Mouse (Mus musculus): ENCODE data around the gene Slc35b1.

Gene Slc35b1

DNA sequence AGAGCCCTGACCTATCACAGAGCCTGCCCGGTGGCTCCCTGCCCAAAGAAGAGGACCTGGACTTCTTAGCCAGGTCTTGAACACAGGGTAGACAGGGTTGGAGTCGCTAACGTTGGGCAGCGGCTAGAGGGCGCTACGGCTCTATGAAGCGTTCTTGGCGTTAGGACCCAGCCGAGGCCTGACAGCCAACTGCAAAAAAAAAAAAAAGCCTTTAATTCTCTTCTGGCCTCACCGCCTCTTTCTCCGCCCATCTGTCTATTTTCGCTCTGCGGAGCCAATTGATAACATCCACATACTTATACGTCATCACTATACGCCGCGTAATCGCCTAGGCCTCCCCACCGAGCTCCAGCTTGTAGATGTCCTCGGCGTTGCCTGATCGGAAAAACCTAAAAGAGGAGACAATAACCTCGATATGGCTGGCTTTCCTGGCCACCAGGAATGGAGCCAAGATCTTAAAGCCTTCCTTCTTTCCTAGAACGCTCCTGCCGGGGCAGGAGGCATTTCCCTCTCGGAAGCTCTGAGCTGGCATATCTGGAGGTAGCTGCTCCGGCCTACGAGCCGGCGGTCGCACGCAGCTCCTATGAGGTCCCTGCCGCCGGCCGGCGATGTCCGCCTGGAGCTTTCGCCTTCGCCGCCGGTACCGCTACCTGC lies at the start of gene Slc35b1:
Gene Slc35b1 (plus strand): TSS at position 374 of the 654 bp plus-strand sequence.
- DNase-seq (ENCODE audit: low spot score in 2 of 2) = peak; percentile 74 to 88

DNA sequence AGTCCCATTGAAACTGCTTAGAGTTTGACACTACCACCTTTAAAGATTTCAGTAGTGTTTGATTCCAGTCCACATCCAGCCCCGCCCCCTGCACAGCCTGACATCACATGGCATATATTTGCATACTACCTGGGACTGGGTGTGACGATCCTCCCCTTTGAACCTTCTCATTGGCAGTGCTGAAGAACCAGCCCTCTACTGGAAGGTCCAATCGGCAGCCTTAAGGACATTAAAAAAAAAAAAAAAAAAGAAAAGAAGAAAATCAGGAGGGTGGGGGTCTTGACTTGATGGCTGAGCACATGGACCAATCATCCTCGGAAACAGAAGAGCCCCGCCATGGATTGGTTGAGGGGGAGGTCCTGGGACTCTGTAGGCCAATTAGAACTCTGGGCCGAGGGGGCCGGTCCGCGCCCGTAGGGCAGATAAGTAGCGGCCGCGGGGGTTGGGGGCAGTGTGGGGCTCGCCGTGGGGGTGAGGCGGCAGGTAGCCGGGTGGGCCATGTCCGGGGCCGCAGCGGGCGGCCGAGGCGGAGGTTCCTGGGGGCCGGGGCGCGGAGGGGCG lies 47.8 kb upstream of the Slc35b1 start, which contains the start of gene Fam117a:
Gene Fam117a (plus strand): TSS at position 451 of the 561 bp plus-strand sequence.
- peak; percentile 79 to 81 for DNase-seq (ENCODE audit: low spot score in 2 of 2)

DNA sequence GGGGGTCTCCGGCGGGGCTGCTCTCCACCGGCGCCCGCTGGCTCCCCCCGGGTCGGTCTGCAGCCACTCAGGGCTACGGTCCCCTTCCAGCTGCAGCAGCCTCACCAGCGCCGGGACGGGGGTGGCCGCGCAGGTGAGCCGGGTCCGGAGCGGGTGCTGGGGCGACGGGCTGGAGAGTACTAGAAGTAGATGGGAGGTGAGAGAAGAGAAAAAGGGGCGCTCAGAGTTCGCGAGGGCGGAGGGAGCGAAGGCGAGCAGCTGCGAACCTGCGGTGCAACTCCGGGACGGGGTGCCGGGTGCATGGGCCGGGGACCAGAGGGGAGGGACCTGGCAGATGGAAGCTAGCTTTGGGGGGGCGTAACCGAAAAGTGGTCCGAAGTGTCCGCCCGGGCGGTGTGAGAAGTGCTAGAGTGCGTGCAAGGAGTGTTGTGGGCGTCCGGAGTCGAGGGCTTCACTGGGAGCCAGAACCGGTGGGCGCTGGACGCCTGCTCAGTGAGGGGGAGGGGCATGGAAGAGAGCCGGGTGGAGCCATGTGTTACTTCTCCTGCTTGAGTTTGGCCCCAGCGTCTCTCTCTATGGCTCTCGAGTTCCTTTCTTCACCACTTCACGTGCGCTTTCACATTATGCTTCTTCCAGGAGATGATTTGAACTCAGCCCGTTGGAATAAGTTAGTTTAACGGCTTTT lies 47.2 kb upstream of the Slc35b1 start:
- peak; percentile 55 to 58 for DNase-seq (ENCODE audit: low spot score in 2 of 2)

DNA sequence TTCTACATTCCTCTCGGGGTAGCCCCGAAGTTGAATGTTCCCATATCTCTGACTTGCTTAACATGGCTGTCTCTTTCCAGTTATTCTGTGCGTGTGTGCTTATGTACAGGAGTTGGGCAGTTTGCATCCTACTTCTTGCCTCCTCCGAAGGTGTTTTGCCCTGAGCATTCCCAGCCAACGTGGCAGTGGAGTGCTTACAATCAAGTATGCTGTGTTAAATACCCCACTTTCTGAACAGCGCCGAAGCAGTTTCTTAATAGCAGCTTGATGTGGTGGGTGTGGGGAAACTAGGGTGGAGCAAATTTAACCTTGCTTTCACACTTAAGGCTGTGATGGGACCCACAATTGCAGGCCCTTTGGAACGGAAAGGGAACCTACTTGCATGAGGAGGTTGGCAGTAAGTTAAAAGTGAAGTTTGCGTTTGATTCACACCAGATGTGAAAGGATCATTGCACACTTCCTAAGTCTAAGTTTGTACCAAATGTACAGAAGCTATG lies 46.6 kb upstream of the Slc35b1 start:
- no peak for DNase-seq (ENCODE audit: low spot score in 2 of 2)

DNA sequence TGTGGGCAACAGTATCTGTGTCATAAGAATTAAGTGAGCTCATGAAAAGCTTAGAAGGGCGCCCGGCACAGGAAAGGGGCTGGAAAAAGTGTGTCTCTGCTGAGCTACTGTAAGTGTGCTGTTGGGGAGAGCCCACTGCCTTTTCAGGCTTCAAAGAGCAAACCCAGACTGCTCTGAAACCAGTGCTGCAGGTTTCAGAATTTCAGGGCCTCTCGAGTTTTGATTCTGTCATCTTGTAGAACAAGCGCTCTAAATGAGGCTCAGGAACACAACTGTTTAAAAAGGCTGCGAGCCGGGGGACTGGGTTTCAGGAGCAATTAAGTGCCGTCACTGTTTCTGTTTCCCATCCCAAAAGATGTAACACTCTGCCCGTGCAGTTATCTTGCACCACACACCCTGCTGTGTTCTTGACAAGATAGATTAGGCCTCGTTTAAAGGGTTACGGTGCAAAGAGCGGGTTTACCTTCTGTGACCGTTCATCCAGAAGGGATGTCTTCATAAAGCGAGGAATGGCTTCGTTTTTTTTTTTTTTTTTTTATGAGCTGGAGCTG lies 44.9 kb upstream of the Slc35b1 start:
- DNase-seq (ENCODE audit: low spot score in 2 of 2) = peak; percentile 39 to 60

DNA sequence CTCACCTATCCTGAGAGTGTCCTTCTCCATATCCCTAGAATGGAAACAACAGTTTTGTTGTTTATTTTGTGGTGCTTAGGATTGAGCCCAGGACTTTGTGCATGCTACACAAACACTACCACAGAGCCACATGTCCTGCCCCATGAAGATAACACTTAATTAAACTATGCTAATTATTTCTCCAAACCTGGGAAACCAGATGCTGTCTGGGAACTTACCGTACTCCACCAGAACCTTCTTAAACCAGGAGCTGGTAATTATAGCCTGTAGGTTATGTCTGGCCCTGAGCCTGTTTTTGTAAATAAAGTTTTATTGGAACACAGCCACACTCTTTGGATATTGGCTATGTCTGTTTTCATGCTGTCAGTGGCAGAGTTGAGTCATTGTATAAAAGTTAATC lies 44.2 kb upstream of the Slc35b1 start:
- DNase-seq (ENCODE audit: low spot score in 2 of 2) = no peak

DNA sequence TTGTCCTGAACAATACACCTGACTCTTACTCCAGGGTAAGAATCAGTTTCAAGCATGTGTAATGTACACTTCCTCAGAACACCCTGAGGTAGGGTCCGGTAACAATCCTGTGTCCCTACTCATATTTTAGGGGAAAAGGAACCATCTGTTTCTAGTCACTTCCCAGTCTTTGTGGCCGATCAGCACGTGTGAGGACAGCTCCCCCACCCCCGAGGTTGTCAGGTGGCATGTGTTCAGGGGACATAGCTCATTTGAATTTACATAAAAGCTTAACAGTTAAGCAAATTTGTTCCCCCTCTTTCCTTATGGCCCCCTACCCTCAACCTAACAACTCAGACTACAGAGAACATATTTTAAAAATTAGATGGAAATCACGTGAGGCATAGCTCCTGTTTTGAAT lies 43.8 kb upstream of the Slc35b1 start:
- no peak for DNase-seq (ENCODE audit: low spot score in 2 of 2)

DNA sequence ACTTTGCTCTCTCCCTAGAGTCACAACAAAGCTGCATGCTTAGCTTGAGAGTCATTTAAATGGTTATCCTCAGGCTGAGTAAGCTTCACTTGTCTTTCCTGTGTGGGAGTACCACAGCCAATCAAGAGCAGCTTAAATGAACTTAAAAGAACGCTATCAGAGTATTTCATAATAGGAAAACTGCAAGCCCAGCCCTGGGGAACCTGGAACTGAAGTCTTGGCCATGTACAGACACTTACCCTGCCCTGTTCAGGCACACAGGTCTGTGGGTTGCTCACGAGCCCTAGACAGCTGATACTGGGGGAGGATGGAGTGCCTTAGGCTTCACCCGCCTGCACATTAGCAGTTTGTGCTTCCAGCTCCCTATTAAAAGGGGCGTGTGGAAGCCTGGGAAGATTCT lies 41.3 kb upstream of the Slc35b1 start:
- DNase-seq (ENCODE audit: low spot score in 2 of 2) = no peak

DNA sequence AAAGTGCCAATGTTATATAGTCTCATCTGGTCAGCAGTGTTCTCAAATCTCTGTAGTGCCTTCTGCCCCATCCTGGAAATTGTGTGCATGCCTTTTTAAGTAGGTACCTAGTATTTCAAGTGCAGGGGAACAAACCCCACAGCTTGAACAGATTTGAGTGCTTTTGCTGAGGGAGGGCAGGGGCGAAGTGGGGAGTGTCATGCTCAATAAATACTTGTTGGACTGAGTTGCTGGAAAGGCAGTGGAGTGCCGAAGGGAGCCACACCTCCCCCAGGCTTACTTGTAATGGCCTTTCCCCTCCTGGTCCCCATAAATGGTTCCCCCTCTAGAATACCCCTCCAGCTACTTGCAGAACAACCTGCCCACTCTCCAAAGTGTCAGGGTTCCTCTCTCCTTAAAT lies 40.3 kb upstream of the Slc35b1 start:
- DNase-seq (ENCODE audit: low spot score in 2 of 2) = no peak

DNA sequence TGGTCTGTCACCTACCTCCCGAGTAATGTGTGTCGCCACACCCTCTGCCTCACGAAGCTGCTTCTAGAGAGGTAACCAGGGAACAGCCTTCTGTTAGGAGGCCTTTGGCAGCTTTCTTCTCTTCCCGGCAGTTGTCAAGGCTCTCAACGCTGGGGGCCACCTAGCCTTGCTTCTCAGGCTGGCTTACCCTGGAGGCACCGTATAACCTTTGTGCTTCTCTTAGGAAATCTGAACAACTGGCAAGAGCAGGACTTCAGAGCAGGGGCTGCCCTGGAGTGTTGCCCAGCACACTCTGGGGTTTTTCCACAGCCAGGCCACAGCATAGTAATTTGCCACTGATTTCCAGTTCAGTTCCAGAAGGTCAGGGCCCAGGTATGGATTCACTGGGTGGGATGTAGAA lies 34.2 kb upstream of the Slc35b1 start:
- no peak for DNase-seq (ENCODE audit: low spot score in 2 of 2)

DNA sequence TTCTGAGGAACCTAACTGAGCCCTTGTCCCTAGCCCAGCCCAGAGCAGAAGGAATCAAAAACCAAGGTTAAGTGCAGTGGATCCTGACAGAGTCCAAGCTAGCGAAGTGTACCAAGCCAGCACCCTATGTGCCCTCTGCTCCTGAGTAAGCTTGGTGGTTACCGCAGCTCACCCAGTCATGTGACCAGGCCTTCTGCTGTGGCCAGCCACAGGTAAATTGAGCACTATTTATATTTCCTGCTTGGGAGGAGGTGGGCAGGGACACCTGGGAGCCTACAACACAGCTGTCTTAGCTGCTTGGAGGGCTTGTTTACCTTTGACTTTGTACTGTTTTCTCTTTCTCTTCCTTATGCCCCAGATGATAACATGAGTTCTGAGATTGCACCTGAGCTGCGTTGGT lies 33.5 kb upstream of the Slc35b1 start:
- no peak for DNase-seq (ENCODE audit: low spot score in 2 of 2)

DNA sequence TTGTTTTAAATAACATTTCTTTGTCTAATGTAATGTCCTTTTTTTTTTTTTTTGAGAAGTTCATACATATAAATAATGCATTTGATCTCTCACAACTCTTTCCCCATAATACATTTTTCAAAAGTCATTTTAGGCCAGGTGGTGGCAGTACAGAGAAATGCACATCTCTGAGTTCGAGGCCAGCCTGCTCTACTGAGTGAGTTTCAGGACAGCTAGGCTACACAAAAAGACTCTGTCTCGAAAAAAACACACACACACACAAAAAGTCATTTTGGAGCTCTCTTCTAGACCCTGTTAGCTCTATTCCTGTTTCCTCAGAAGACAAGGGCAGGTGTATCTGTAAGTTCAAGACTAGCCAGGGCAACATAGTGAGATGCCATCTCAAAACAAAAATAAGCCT lies 31.8 kb upstream of the Slc35b1 start:
- DNase-seq (ENCODE audit: low spot score in 2 of 2) = no peak

DNA sequence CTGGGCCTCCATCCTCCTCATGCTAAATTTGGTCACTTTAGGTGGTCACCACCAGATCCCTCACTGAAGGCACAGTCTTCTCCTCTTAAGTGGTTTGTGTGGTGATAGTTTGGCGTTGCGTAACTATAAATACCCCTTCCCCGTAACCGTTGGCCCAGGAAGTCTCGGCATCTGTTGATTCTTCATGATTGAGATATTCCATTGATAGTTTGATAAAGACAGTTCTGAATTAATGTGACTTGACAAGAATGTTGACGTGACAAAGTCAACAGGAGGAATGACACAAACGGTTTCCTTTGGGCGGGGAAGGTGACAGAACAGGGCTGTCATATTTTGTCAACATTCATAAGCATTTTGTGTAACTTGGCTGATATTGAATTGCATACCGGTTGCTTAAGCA lies 31.3 kb upstream of the Slc35b1 start:
- DNase-seq (ENCODE audit: low spot score in 2 of 2) = no peak

DNA sequence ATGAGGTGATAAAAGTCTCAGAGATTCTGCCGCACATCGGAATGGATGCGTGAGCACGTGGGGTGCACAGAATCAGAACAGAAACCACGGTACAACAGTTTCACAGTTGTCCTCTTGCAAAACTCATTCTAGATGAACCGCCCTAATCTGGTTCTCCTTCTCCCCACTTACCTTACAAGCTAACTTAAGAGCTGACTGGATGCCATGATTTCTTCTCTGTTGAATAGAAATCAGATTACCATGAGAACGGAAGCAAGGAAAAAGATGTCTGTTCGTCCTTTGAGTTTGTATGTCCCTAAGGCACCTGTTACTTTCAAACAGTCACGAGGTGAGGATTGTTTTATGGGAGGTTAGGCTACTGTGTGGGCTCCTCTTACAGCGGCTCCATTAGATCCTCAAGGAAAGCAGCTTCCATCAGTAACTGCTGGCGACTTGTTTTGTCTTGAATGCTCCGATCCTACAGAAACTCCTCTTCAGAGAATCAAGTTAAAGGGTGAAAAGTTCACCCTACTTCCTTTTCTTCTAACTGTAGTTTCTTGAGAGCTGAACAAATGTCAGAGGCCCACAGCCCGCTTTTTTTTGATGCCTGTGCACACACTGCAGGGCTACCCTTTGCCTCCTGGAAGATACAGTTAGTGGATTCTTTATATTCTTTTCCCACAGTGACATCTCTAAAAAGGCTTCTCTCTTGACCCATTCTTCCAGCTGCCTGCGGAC lies 30.1 kb upstream of the Slc35b1 start:
- no peak for DNase-seq (ENCODE audit: low spot score in 2 of 2)

DNA sequence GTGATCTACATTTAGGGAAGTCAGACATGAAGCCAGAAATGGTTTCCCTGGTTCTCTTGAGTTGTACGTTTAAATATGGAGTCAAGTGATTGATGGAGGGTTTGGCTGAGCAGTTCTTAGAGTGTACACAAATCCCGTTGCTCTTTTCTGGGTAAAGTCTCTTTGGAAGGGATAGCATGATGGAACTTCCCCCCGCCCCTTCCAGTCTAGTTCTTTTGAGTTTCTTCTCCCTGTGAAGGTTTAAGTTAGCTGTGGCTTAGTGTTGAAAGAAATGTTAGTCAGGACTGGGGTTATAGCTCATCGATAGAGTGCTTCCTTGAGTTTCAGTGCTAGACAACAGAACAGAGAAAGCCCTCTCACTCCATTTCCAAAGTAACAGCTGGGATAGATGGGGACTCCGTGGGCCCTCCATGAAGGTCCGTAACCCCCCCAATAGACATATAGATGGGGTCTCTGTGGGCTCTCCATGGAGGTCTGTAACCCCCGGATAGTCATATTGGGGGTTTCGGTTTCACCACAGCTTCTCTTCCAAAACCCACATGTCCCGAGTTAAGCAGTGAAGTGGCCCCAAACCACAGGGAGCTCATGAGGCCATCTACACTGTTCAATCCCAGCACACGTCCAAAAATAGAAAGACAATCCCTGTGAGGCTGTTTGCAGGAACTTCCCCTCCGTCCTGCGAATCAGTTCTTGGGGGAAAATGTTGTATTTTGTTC lies 29.4 kb upstream of the Slc35b1 start:
- DNase-seq (ENCODE audit: low spot score in 2 of 2) = no peak

DNA sequence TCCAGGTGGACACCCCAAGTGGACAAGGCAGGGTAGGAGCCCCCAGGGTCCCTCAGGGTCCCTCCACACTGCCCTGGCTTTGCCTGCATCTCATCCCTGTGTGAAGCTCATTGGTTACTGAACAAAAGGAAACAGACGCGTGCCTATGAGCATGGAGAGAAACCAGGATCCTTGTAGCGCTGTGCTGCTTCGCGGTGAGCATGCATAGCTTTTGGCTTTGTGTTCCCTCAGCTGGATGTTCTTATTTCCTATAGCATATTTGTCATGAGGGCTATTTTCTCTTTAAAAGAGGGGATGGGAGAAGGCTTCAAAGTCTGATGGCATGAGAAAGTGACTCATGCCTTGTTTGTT lies 28.9 kb upstream of the Slc35b1 start:
- DNase-seq (ENCODE audit: low spot score in 2 of 2) = no peak

DNA sequence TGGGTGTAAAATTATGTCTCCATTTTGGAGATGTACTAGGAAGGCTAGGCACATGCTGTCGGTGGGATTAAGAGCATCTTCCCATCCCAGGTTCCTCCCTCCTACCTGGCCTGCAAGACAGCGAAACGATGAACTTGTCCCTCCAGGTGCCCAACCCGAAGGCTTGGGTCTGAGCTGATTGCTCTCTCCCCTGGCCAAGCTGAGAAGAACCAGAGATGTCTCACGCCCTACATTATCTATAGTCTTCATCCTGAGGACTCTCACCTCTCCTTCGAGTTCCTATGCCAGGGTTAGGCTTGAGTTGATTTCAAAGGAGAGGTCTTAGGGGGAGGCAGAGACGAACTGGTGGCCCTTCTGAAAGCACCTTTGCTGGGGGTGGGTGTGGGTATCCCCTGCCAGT lies 28.5 kb upstream of the Slc35b1 start:
- no peak for DNase-seq (ENCODE audit: low spot score in 2 of 2)

DNA sequence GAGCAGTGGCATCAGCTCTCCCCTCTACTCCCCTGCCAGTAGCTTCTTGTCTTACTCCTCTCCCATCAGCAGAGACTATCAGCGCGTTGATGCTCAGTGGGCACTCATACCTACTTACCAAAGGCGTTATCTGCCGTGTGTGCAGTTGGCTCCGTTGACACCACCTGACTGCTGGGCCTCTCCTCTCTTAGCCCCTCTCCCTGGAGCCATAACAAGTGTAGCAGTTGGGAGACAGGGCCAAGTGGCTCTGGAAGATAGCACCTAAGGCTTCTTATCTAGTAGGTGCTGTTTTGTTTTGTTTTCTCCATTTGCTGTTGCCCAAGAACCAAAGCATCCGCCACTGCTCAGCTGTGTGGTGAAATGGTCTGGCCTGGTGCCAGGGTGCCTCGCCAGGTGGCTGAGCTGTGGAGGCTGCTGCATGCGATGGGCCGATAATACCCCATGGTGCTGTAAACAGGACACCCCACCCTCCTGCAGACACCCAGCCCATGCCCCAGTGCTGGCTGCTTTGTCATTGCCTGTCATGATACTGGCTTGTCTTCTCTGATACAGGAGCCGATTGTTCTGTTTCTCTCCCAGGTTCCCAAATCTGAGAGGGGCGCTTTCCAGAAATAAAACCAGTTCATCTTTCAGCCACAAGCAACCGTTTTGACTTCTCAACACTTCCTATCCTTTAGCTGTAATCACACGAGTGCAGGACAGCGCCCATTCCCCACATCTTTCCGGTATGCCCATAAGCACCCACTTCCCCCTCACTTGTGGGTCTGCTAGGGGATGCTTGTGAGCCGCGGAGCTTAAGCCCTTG lies 27.8 kb upstream of the Slc35b1 start:
- DNase-seq (ENCODE audit: low spot score in 2 of 2) = peak; percentile 91 to 95

DNA sequence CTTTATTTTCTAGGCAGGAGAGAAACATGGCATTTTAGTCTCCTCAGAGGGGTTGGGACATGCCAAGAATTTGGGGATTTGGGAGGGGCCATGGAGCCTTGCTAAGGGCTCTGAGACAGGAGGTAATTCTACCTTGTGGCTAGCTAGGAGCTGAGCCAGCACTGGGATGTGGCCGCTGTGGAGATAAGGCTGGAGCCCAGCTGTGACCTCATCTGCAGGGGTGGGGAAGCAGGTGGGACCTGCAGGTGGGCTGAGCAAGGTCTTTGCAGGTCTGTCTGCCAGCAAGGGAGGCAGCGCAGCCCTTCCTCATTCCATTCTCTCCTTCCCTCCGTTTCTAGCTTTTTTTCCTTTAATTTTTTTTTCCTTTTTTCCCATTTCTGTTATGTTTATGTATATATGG lies 26.2 kb upstream of the Slc35b1 start:
- no peak for DNase-seq (ENCODE audit: low spot score in 2 of 2)

DNA sequence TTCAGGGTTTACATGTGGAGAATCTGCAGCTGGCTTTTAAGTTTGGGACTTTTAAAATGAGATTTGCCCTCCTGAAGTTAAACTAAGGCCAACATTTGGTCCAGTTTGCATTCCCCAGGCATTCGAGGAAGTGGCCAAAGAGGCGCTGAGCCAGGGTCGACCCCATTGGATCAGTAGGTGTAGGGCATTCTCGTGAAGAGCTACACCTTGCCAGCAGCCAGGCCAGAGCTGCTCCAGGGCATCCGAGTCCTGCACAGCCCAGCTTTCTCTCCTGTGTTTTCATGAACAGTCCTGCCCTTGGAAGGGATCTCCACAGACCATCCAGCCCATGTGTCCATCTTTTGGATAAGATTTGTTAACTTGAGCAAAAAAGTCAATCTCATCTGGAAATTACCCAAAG lies 20.1 kb upstream of the Slc35b1 start:
- DNase-seq (ENCODE audit: low spot score in 2 of 2) = no peak

DNA sequence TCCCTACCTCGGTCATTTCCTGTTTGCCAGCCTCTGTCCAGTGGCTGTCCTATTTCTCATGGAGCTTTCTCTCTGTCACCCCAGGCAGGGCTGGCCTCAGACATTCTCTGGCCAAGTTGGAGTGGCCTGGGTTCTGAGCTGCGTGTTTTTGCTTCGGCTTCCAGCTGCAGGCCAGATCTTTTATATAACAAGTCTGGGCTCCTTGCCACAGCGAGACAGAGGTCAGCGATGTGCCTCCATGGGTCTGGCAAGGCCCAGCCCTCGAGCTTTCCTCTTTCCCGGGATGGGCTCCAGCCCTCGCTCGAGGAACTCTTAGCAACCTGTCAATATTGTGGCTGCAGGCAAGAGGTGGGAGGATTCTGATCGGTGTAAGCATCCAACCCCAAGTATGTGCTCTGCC lies 18.9 kb upstream of the Slc35b1 start:
- no peak for DNase-seq (ENCODE audit: low spot score in 2 of 2)
